Mouse (Mus musculus) liver, embryonic 12.5 days (tissue): ENCODE data around the gene Mettl4. TPM values are rescaled to one million over a fixed set of nuclear protein-coding genes. Genes with fewer than 3 reads are reported as not detected.
"Not testable (repeated sequence)": the region's sequence is repeated elsewhere in the genome, so short reads cannot be mapped to it uniquely, and the experiment has no call there.

ENCODE experiments used
- ATAC-seq: fragments of 200-750 bp; cut with Nextera tagmentation; 2 replicates; pipeline ENCODE4 v1.8.0; 2017; ENCODE audit warnings: moderate number of reproducible peaks, mild to moderate bottlenecking, moderate library complexity
- H3K27ac ChIP-seq: fragments of 300-500 bp; sonication (generic); 2 replicates; pipeline ENCODE4 v1.5.1; 2016; ENCODE audit warnings: mild to moderate bottlenecking
- H3K27me3 ChIP-seq: fragments of 300-500 bp; sonication (generic); replicated peaks from 2 replicates; pipeline ENCODE4 v1.6.1; 2016; ENCODE audit warnings: mild to moderate bottlenecking, moderate library complexity
- H3K36me3 ChIP-seq: fragments of 300-500 bp; sonication (generic); 2 replicates; pipeline ENCODE4 v1.6.1; 2016; ENCODE audit warnings: mild to moderate bottlenecking, moderate library complexity
- H3K4me1 ChIP-seq: fragments of 300-500 bp; sonication (generic); 2 replicates; pipeline ENCODE4 v1.6.1; 2016
- H3K4me2 ChIP-seq: fragments of 300-500 bp; sonication (generic); 2 replicates; pipeline ENCODE4 v1.6.1; 2016; ENCODE audit warnings: mild to moderate bottlenecking, moderate library complexity
- H3K4me3 ChIP-seq: fragments of 300-500 bp; sonication (generic); 2 replicates; pipeline ENCODE4 v1.5.1; 2016; ENCODE audit warnings: mild to moderate bottlenecking, moderate library complexity
- H3K9ac ChIP-seq: fragments of 300-500 bp; sonication (generic); 2 replicates; pipeline ENCODE4 v1.6.1; 2016; ENCODE audit warnings: mild to moderate bottlenecking, moderate library complexity
- H3K9me3 ChIP-seq: fragments of 300-500 bp; sonication (generic); replicated peaks from 2 replicates; pipeline ENCODE4 v1.6.1; 2016; ENCODE audit warnings: mild to moderate bottlenecking, moderate library complexity
- WGBS: fragments of 180-500 bp; shearing (Covaris S2); methylation state at CpG from one replicate; pipeline ENCODE4 v1.1.7; 2016; ENCODE audit not compliant: insufficient replicate concordance; 5-methylcytosine and 5-hydroxymethylcytosine counted together
- polyA plus RNA-seq: library from polyadenylated mRNA; unstranded; fragments of >200 nt; fragmentation: Nextera tagmentation; extraction: Ambion mirVana; gene quantifications from 2 replicates; pipeline ENCODE4 v1.2.1, GENCODE M21; 2016

The Mettl4 gene
- polyA plus RNA-seq: 21.0 and 21.1 TPM in 2 replicates

DNA sequence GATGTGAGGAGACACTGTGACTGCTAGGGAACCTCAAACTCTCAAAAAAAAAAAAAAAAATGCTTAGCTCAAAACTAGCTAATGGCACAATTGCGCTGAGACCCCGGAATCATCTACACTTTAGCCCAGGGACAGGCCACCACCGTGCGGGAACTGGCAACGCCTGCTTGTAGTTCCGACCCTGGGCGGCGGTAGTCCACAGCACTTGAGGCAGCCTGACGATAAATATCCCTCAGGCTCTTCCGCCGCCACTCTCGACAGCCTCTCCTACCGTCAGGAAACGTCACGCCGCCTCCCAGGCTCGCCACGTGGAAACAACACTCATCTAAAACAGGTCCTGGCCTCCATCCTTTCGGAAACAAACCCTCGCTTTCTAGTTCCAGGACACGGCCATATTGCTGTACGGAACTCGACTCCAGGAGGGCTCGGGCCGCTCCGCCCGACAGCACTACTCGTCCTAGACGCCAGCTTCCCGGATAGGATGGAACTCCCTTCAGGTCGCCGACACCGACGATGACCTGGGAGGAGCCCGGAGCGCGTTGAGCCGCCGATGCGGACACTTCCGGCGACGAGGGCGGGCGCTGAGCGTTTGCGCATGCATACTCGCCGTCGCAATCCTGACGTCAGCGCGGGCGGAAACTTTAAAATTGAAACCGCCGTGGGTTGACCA lies at the start of gene Mettl4:
Gene Mettl4 (minus strand): TSS at position 554 of the 670 bp plus-strand sequence.
- Histone ChIP-seq H3K4me1 (peaks cover 24% of the 10 kb centered on the region), H3K9ac (peak within 1 kb of the TSS; percentile 80), H3K27ac (peak within 1 kb of the TSS; percentile 98), H3K27me3 (no peaks in the 10 kb centered on the region), H3K36me3 (peaks cover 12% of the 10 kb centered on the region), H3K4me2 (peak within 1 kb of the TSS; percentile 82), H3K9me3 (no peaks in the 10 kb centered on the region), H3K4me3 (peak within 1 kb of the TSS; percentile 83)
- ATAC-seq: peak; percentile 97
- under 1% methylated on average over 56 of the region's 56 CpGs for WGBS

DNA sequence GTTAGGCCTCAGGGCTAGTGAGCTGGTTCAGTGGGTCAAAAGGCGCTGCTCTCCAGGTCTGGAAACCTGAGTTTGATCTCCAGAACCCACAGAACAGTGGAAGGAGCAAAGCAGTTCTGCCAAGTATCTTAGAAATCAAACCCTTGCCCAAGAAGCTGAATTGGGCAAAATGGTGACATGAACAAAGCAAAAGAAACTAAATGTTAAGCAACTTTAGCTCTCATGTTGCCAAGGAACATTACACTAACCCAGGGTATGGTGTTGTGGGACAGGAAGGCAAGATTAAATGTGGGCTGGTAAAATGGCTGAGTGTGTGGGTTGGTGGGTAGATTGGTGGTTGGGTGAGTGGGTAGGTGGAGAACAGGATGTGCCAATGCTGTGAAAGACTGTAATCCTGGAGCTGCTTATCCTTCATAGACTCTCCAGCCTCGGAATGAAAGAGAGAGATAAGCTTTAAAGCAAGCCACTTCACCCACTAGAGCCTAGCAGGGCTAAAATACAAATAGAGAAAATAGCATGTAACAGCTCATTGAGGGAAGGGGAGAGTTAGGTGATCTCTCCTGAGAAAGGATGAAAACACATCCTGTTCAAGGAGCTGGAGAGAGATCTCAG lies 29.2 kb upstream of the Mettl4 start:
- 64% methylated on average over 2 of the region's 2 CpGs for WGBS
- H3K4me1 ChIP-seq: no peaks in the 10 kb centered on the region
- no peak for ATAC-seq

DNA sequence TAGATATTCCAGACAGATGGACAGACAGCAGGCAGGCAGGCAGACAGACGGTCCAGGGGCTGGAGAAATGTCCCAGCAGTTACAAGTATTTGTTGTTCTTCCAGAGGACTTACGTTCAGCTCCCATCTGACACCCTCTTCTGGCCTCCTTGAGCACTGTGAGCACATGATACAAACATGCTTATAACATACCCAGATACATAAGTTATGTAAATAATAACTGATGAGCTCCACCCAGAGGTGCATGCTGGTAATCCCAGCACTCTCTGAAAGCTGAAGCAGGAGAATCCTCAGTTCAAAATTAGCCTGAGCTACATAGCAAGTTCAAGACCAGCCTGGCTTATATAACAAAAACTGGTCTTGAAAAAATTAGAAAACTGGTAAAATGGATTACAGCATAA lies 18.7 kb upstream of the Mettl4 start:
- 82% methylated on average over 2 of the region's 2 CpGs for WGBS
- H3K4me1 ChIP-seq: peaks cover 3% of the 10 kb centered on the region; the same call in 1 of the 2 replicates
- H3K4me3 ChIP-seq: no peak overlapping the region
- peaks cover 84% of the 10 kb centered on the region for H3K36me3 ChIP-seq
- H3K27ac ChIP-seq: no peak overlapping the region
- no peak for ATAC-seq
- H3K27me3 ChIP-seq: no peaks in the 10 kb centered on the region
- no peaks in the 10 kb centered on the region for H3K9me3 ChIP-seq
- H3K4me2 ChIP-seq: no peak overlapping the region
- no peak overlapping the region for H3K9ac ChIP-seq

More for the DNA sequence above, 29.2 kb upstream of the Mettl4 start:
- H3K9me3 ChIP-seq: no peaks in the 10 kb centered on the region
- peaks cover 27% of the 10 kb centered on the region for H3K36me3 ChIP-seq
- no peaks in the 10 kb centered on the region for H3K27me3 ChIP-seq
- no peak overlapping the region for H3K9ac ChIP-seq
- no peak overlapping the region for H3K27ac ChIP-seq
- H3K4me2 ChIP-seq: no peak overlapping the region
- no peak overlapping the region for H3K4me3 ChIP-seq

DNA sequence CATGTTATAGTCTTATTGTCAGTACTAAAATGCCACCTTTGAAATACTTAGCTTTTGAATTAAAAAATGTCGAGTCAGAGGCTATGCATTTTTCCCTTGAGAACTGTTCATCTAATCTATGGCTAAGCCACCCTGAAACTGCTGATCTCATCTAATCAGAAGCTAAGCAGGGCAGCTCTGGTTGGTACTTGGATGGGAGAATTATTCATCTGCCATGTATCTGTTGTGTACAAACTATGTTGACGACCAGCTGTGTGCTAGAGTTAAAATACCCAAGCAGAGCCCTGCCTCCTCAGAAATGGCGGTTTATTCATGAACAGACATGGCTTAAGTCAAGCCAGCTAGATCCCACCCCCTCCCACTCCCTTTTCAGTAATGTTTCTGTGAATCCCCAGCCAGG lies 14.9 kb upstream of the Mettl4 start:
- peaks cover 3% of the 10 kb centered on the region; the same call in 1 of the 2 replicates for H3K4me1 ChIP-seq
- ATAC-seq: peak; percentile 84
- H3K9ac ChIP-seq: no peak overlapping the region
- H3K4me3 ChIP-seq: no peak overlapping the region
- H3K4me2 ChIP-seq: no peak overlapping the region
- no peaks in the 10 kb centered on the region for H3K9me3 ChIP-seq
- 60% methylated on average over 3 of the region's 3 CpGs for WGBS
- no peak overlapping the region for H3K27ac ChIP-seq
- H3K27me3 ChIP-seq: no peaks in the 10 kb centered on the region
- peaks cover 84% of the 10 kb centered on the region for H3K36me3 ChIP-seq

DNA sequence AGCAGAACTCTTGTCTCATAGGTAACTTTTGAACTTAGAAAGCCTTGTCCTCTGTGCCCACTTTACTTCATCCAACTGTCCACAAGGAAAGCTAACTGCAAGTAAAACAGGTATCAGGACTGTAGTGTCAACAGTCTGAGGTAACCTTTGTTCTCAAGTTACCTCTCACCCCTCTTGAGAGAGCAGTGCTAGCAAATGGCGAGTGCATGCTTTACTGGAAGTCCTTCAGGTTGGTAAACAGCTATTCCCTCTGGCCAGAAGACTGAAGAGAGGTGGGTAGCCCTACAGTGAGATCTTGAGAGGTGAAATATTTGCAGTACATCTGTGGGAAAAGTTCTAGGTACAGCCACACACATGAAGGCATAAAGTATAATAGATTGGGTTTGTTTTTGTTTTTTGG lies 14.2 kb upstream of the Mettl4 start:
- Histone ChIP-seq H3K27ac (no peak overlapping the region), H3K4me2 (no peak overlapping the region), H3K27me3 (no peaks in the 10 kb centered on the region), H3K9ac (no peak overlapping the region), H3K9me3 (no peaks in the 10 kb centered on the region), H3K4me3 (no peak overlapping the region), H3K4me1 (peaks cover 3% of the 10 kb centered on the region; the same call in 1 of the 2 replicates), H3K36me3 (peaks cover 83% of the 10 kb centered on the region)
- ATAC-seq: no peak
- 80% methylated on average over 1 of the region's 1 CpGs for WGBS

DNA sequence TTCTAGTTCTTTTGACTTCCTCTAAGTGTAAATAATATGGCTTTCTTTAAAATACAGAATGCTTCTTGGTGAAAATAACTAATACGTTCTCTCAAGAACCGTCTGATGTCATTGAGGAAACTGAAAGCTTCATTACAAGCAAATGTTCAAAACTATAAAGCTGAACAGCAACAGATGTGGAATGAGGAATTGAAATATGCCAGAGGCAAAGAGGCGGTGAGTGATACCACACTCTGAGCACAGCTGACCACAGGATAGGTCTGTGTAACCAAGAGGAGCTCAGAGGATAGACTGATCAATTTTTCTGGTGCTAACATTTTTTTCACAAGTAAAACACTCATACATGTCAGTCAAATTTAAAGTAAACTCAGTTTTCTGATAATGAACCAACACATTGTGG lies 12.6 kb upstream of the Mettl4 start:
- no peaks in the 10 kb centered on the region for H3K27me3 ChIP-seq
- no peak overlapping the region for H3K4me2 ChIP-seq
- peaks cover 83% of the 10 kb centered on the region for H3K36me3 ChIP-seq
- 91% methylated on average over 3 of the region's 3 CpGs for WGBS
- H3K4me3 ChIP-seq: no peak overlapping the region
- ATAC-seq: no peak
- no peak overlapping the region for H3K27ac ChIP-seq
- H3K9ac ChIP-seq: no peak overlapping the region
- peaks cover 3% of the 10 kb centered on the region; the same call in 1 of the 2 replicates for H3K4me1 ChIP-seq
- H3K9me3 ChIP-seq: no peaks in the 10 kb centered on the region

DNA sequence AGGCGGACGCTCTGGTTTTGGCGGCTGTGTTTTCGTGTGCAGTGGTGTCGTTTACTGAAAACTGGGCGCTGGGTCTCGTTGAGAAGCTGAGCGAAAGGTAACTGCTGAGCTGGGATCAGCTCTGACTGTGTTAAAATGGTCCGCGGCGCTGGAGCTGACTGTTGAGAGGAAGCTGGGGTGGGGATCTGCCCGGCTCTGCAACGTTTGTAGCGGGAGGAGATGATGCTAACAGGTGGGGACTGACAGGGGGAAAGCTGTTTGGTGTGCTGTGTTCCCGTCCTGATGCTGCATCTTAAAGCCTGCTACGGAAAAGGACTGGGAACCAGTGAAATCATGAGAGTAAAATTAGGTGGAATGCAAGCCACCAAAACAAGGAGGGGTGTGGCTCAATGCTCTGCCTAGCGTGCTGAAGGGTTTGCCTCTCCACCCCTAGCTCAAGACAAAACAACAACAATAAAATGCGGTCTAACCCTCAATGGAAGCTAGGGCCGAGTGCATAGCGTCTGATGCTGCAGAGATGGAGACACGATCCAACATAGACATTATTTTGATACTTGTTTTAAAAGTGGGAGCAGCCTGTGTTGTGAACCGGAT lies 414 bp upstream of the Mettl4 start:
- Histone ChIP-seq H3K27ac (peak overlapping the region; percentile 98), H3K4me3 (peak overlapping the region; percentile 83), H3K36me3 (peaks cover 12% of the 10 kb centered on the region), H3K9me3 (no peaks in the 10 kb centered on the region), H3K27me3 (no peaks in the 10 kb centered on the region), H3K9ac (peak overlapping the region; percentile 80), H3K4me1 (peaks cover 24% of the 10 kb centered on the region), H3K4me2 (peak overlapping the region; percentile 82)
- peak; percentile 61 for ATAC-seq
- WGBS: 2% methylated on average over 22 of the region's 22 CpGs

DNA sequence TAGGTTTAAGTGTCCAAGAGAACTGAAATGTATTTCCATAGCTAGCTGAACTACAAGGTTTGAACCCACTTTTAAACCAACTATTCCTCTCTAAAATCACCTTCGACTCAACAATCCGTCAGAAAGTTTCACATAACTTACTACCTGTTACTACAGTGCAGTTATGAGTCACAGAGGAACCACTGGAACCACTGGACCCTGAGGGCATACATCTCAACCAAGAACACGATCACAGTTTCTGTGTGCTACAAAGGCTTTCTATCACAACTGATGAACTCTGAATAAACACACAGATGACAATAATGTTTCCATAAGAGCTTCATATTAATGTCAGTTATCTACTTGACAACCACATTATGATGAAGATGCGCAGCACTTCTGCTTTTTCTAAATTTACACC lies 11.6 kb downstream of the Mettl4 start:
- 75% methylated on average over 4 of the region's 4 CpGs for WGBS
- no peak overlapping the region for H3K9ac ChIP-seq
- no peaks in the 10 kb centered on the region for H3K27me3 ChIP-seq
- no peak overlapping the region for H3K27ac ChIP-seq
- no peak overlapping the region for H3K4me2 ChIP-seq
- H3K9me3 ChIP-seq: no peaks in the 10 kb centered on the region
- ATAC-seq: no peak
- H3K4me3 ChIP-seq: no peak overlapping the region
- no peaks in the 10 kb centered on the region for H3K4me1 ChIP-seq
- H3K36me3 ChIP-seq: peaks cover 42% of the 10 kb centered on the region

DNA sequence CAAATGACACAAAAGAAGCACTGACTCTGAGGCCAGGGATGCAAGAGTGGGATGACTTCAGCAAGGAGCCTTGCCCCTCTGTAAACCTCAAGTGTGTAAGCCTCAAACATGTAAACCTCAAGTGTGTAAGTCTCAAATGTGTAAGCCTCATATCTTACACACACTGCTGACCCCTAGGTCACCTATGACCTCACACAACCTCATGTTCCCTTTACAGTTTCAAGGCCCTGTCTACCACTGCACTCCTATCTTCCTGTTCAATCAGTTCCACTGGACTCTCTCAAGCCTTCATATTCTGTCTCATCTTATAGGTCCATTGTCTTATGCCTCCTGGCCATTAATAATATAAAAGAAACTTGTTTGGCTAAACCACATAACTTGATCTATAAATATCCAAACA lies 13.9 kb downstream of the Mettl4 start:
- peaks cover 54% of the 10 kb centered on the region for H3K36me3 ChIP-seq
- H3K4me3 ChIP-seq: no peak overlapping the region
- H3K9me3 ChIP-seq: no peaks in the 10 kb centered on the region
- no peaks in the 10 kb centered on the region for H3K27me3 ChIP-seq
- H3K27ac ChIP-seq: no peak overlapping the region
- H3K4me1 ChIP-seq: no peaks in the 10 kb centered on the region
- no peak for ATAC-seq
- H3K4me2 ChIP-seq: no peak overlapping the region
- no peak overlapping the region for H3K9ac ChIP-seq

DNA sequence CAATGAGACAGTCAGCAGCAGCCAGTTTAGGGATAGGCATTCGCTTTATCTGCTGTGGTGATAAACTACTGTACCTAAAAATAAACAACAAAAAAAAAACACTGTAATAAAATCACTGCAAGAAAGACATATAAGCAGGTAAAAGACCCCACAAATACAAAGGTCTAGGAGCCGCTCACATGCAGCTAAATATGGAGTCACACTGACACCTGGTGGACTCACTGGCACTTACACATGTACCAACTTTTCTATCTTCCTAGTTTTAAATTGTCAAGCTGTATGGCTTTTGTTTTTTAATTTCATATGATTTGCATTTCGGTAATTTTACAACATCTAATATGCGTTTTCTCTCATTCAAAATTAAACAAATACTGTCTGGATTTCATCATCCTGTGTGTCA lies 14.4 kb downstream of the Mettl4 start:
- no peaks in the 10 kb centered on the region for H3K9me3 ChIP-seq
- ATAC-seq: no peak
- H3K9ac ChIP-seq: no peak overlapping the region
- no peak overlapping the region for H3K4me3 ChIP-seq
- no peak overlapping the region for H3K27ac ChIP-seq
- H3K4me2 ChIP-seq: no peak overlapping the region
- no peaks in the 10 kb centered on the region for H3K4me1 ChIP-seq
- no peaks in the 10 kb centered on the region for H3K27me3 ChIP-seq
- peaks cover 54% of the 10 kb centered on the region for H3K36me3 ChIP-seq
- WGBS: 62% methylated on average over 4 of the region's 4 CpGs

DNA sequence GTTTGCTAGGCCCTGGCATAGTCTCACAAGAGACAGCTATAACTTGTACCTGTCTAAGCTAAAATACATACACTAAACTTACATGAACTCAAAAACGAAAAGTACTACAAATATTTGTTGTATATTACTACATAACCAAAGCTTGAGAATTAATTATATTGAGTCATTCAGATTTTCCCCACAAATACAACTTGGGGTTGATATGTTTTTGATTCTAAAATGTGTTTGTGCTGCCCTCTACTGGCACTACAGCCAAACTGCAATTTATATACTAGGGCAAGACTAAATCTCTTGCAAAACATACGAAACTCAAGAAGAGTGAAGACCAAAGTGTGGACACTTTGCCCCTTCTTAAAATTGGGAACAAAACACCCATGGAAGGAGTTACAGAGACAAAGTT lies 19.4 kb downstream of the Mettl4 start:
- H3K9ac ChIP-seq, H3K4me1 ChIP-seq, H3K4me3 ChIP-seq, H3K27ac ChIP-seq, ATAC-seq, H3K4me2 ChIP-seq, H3K27me3 ChIP-seq, H3K9me3 ChIP-seq: not testable (repeated sequence)
- peaks cover 49% of the 10 kb centered on the region for H3K36me3 ChIP-seq
- WGBS: 31% methylated on average over 2 of the region's 2 CpGs

DNA sequence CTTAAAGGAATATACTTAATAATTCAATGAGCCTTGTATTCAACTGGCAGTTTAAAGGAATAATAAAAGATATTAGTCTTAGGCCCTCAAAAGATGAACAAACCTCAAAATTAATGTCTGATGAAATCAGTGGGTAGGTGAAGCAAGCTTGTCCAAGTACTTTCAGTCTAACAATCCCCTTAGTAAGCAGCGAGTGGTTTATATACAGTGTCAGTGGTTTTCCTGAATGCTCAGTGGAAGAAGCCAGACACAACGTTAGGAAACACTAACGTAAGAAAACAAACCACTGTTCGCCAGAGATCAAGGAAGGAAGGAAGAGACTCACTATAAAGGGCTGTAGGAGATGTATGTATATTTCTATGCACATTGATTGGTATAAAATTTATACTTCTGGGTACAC lies 23.1 kb downstream of the Mettl4 start:
- Histone ChIP-seq H3K9me3 (no peaks in the 10 kb centered on the region), H3K9ac (no peak overlapping the region), H3K27ac (no peak overlapping the region), H3K4me2 (no peak overlapping the region), H3K36me3 (peaks cover 25% of the 10 kb centered on the region), H3K4me3 (no peak overlapping the region), H3K4me1 (peaks cover 6% of the 10 kb centered on the region), H3K27me3 (no peaks in the 10 kb centered on the region)
- 75% methylated on average over 4 of the region's 4 CpGs for WGBS
- no peak for ATAC-seq
